Mouse (Mus musculus): ENCODE results near the gene Mmp9.

- TF ChIP-seq POLR2A (IDR thresholded peaks at IDR 0.05; ENCODE audit: borderline replicate concordance, extremely low read depth, insufficient read depth, insufficient read length, poor library complexity, severe bottlenecking), result no peak
- TF ChIP-seq CTCF (IDR thresholded peaks at IDR 0.05; ENCODE audit: borderline replicate concordance, extremely low read depth, insufficient read depth, insufficient read length), result no peak
These were observed 7.0 kb upstream of the Mmp9 start for GRCm38 (mm10) chr2:164933534-164933933.

All from brain, embryonic 14.5 days (tissue).